Mouse (Mus musculus): ENCODE data around the gene Pcnx. TPM values are rescaled to one million over a fixed set of nuclear protein-coding genes. Genes with fewer than 3 reads are reported as not detected.

Pcnx gene
- total RNA-seq (2021), result 10 to 100 TPM; 91.5 to 99.8 TPM

DNA sequence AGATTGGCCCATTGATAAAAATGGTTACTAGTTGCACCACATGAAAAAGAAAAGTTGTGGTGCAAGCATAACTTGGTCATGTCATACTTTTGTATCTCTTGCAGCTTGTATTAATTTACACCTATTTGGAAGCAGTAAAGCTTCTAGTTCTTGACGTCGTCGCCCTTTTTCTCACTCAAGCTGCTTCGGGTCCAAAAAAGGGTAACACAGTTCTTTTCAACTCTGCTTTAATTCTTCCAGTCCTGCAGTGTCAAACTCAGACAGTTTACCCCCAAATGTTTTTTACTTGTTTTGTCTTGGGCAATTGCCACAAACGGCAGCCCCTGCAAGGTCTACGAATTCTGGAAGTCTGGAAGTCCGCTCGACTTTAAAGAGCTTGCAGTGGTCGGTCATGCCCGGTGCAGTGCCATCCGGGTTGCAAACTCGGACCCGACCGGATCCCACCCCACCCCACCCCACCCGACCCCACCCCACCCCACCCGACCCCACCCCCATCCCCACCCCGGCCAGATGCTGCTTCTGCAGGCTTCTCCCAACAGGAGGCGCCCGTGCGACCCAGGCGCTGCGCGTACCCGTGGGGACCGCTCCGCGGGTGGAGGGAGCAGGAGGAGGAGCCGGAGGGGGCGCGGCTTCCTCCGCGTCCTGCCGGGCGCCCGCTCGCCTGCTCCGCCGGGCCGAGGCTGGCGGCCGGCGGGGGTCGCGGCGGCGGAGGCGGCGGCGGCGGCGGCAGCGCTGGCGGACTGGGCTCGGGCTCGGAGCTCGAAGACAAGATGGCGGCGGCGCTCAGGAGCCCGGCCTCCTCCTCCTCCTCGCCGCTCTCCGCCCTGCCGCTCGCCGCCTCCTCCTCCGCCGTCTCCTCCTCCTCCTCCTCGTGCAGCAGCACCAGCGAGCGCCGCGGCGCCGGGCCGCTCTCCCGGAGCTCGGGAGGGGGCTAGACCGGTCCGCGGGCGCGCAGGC, at the start of gene Pcnx:
TSS of gene Pcnx (plus strand) at position 673 of the 957 bp plus-strand sequence.
- intact Hi-C loops (cut with DNase I), result loop anchor here (2.0 to 5.0 kb wide), 2 partner anchors 55 to 62 kb away; no protein-coding TSS in a partner anchor
- peak; percentile 78 to 82 for DNase-seq (ENCODE audit: low spot score in 2 of 2)

GRCm38 (mm10) chr12:81810417-81810816, 49.4 kb upstream of the Pcnx start:
- intact Hi-C loops (cut with DNase I), result no loop called here
- no peak for DNase-seq (ENCODE audit: low spot score in 2 of 2)

DNA sequence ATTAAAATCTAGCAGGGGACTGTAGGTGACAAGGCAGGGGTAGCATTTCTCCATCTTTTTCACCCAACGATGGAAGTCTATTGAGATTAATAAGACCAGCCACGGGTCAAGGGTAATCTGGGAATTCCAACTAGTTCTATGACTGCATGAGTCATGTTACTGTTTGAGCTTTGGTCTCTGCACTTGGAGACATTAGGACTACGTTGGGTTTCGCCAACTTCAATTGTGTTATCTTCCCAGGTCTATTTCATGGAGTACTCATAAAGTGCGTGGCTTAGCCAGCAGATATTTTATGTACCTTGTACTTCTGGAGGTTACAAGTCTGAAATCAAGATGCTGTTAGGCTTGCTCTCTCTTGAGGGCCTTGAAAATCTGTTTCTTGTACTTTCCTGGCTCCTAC, 45.1 kb upstream of the Pcnx start:
- DNase-seq (ENCODE audit: low spot score in 2 of 2), result no peak
- intact Hi-C loops (cut with DNase I), result no loop called here

GRCm38 (mm10) chr12:81816330-81817125, 43.3 kb upstream of the Pcnx start:
- no peak for DNase-seq (ENCODE audit: low spot score in 2 of 2)
- intact Hi-C loops (cut with DNase I), result no loop called here

GRCm38 (mm10) chr12:81817126-81817505, 42.7 kb upstream of the Pcnx start:
- intact Hi-C loops (cut with DNase I), result no loop called here

GRCm38 (mm10) chr12:81820700-81821099, 39.1 kb upstream of the Pcnx start:
- intact Hi-C loops (cut with DNase I), result no loop called here
- DNase-seq (ENCODE audit: low spot score in 2 of 2), result peak in 1 of 2 experiments; percentile 73

More at GRCm38 (mm10) chr12:81817126-81817505, 42.7 kb upstream of the Pcnx start:
- no peak for DNase-seq (ENCODE audit: low spot score in 2 of 2)

GRCm38 (mm10) chr12:81822176-81822575, 37.6 kb upstream of the Pcnx start:
- intact Hi-C loops (cut with DNase I), result no loop called here
- DNase-seq (ENCODE audit: low spot score in 2 of 2), result no peak

- DNase-seq (ENCODE audit: low spot score in 2 of 2), result no peak
- intact Hi-C loops (cut with DNase I), result no loop called here
These were observed 36.9 kb upstream of the Pcnx start for GRCm38 (mm10) chr12:81822778-81823480.

DNA sequence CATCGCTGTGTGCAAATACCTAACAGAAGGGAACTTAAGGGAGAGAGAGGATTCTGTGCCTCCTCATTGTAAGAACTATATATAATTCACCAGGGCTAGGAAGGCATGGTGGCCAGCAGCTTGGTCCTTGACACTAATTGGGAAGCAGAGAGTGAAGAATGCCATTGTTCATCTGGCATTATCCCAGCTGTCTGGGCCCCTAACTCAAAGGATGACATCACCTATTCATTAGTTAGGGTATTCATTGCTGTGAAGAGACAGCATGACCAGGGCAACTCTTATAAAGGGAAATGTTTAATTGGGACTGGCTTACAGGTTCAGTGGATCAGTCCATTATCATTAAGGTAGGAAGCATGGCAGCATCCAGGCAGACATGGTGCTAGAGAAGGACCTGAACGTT, 31.5 kb upstream of the Pcnx start:
- DNase-seq (ENCODE audit: low spot score in 2 of 2), result no peak
- intact Hi-C loops (cut with DNase I), result no loop called here

DNA sequence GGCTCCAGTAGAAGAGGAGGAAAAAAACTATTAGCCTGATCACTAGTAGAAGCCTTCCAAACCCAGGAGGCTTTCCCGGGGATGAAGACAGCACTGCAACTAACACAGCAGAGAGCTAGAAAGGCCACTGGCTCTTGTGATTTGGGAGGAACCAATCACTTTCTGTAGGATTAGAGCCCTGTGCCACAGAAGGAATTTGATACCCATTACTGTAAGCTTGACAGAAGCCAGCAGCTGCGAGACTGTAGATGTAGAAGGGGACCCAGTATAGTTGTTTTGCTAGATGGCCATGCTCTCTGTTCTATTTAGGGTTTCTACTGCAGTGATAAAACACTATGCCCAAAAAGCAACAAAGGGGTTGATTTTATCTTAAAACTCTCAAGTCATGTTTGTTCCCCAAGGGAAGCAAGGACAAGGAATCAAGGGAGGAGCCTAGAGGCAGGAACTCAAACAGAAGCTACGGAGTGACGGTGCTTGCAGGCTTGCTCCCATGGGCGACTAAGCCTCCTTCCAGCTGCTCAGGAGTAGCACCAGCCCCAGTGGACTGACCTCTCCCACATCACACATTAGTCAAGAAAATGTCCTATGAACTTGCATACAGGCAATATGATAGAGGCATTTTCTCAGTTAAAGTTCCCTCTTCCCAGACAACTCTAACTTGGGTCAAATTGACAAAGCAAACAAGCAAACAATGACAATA, 27.6 kb upstream of the Pcnx start:
- no peak for DNase-seq (ENCODE audit: low spot score in 2 of 2)
- intact Hi-C loops (cut with DNase I), result no loop called here

DNA sequence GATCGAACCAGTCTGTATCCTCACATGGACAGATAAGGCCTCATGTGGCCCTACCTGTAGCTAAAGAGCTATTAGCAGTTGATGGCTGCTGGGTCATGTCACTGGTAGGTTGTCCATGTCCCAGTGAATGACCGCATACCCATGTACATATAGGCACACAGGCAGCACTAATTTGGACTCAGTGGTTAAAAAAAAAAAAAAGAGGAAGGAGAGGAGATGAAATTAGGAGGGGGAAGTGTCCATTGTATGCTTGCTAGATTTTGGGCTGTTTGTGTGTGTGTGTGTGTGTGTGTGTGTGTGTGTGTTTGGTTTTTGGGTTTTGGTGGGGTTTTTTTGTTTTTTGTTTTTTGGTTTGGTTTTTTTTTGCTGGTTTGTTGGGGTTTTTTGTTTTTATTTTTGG, 26.7 kb upstream of the Pcnx start:
- no peak for DNase-seq (ENCODE audit: low spot score in 2 of 2)
- intact Hi-C loops (cut with DNase I), result no loop called here

GRCm38 (mm10) chr12:81836162-81836561, 23.7 kb upstream of the Pcnx start:
- peak in 1 of 2 experiments; percentile 32 for DNase-seq (ENCODE audit: low spot score in 2 of 2)
- intact Hi-C loops (cut with DNase I), result no loop called here

DNA sequence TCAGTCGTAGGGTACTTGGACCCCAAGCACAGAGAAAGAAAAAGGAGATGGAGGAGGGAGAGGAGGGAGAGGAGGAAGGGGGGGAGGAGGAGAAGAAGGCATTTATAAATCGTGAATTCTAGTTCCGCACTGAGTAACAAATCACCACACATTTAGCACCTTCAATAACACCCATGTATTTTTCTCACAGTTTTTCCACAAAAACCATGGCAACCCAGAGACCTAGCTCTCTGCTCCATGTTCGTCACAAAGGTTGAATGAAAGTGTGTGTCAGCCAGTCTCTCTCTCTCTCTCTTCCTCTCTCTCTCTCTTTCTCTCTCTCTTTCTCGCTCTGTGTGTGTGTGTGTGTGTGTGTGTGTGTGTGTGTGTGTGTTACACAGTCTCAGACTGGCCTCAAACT, 22.4 kb upstream of the Pcnx start:
- peak in 1 of 2 experiments; percentile 48 for DNase-seq (ENCODE audit: low spot score in 2 of 2)
- intact Hi-C loops (cut with DNase I), result no loop called here

GRCm38 (mm10) chr12:81839663-81840062, 20.2 kb upstream of the Pcnx start:
- no peak for DNase-seq (ENCODE audit: low spot score in 2 of 2)
- intact Hi-C loops (cut with DNase I), result no loop called here

GRCm38 (mm10) chr12:81841046-81841445, 18.8 kb upstream of the Pcnx start:
- DNase-seq (ENCODE audit: low spot score in 2 of 2), result no peak
- intact Hi-C loops (cut with DNase I), result no loop called here

DNA sequence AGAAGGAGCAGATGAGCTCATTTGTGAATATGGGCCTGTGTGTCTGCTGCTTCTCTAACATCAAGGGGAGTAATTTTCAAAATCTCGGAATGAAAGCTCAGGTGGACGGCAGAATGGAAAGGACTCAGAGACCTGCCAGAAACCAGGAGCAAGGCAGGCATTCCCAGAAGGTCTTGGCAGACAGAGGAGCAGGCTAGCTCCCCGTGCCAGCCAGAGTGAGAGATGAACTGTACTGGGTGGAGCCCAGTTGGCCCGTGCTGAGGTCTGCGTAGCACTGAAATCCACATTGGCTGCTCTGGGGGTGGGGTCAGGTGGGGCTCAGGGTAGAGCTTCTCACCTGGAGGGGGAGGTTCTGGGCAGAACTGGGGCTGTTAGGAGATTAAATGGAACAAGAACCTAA, 16.3 kb upstream of the Pcnx start:
- intact Hi-C loops (cut with DNase I), result no loop called here
- no peak for DNase-seq (ENCODE audit: low spot score in 2 of 2)

GRCm38 (mm10) chr12:81844572-81844971, 15.3 kb upstream of the Pcnx start:
- intact Hi-C loops (cut with DNase I), result no loop called here
- DNase-seq (ENCODE audit: low spot score in 2 of 2), result no peak

GRCm38 (mm10) chr12:81844981-81845380, 14.8 kb upstream of the Pcnx start:
- intact Hi-C loops (cut with DNase I), result no loop called here
- DNase-seq (ENCODE audit: low spot score in 2 of 2), result no peak

GRCm38 (mm10) chr12:81849629-81850028, 10.2 kb upstream of the Pcnx start:
- DNase-seq (ENCODE audit: low spot score in 2 of 2), result no peak
- intact Hi-C loops (cut with DNase I), result no loop called here
